Mouse (Mus musculus): ENCODE measurements around the gene Faim. TPM values are rescaled to one million over a fixed set of nuclear protein-coding genes. Genes with fewer than 3 reads are reported as not detected.

Gene Faim
- total and polyA plus RNA-seq, 3 experiments: 35.7 to 83.5 (median 52.4) TPM

- Histone ChIP-seq H3K9me3 (replicated peaks; ENCODE audit: low read length) (peaks cover 4% of the 10 kb centered on the region), H3K4me3 (replicated peaks in 1 of 3; ENCODE audit: low read depth in 2 of 3, low read length in 2 of 3, poor library complexity in 1 of 3) (no peak overlapping the region), H3K4me2 (ENCODE audit: insufficient read depth, low read depth, poor library complexity, severe bottlenecking) (no peak overlapping the region), H3K9ac (ENCODE audit: insufficient read depth, low read depth) (no peak overlapping the region), H3K27me3 (replicated peaks) (peaks cover 6% of the 10 kb centered on the region), H3K36me3 (replicated peaks in 1 of 2; ENCODE audit: control insufficient read depth in 1 of 2, insufficient read depth in 1 of 2, low read length in 1 of 2) (no peaks in the 10 kb centered on the region), H3K27ac (ENCODE audit: insufficient read depth, low read depth) (no peak overlapping the region), H3K79me2 (replicated peaks; ENCODE audit: control insufficient read depth, extremely low read depth, insufficient read depth, poor library complexity, severe bottlenecking) (no peaks in the 10 kb centered on the region), H3K4me1 (ENCODE audit: control insufficient read depth in 1 of 2, insufficient read depth in 2 of 2) (no peaks in the 10 kb centered on the region)
- in situ Hi-C loops (cut with MboI; ENCODE audit: low pct_ligation_motif_present, low pct_unique_long_range_greater_than_20kb, low sequenced_read_pairs) (loop anchor here (25.0 kb wide), 1 partner anchor 325 kb away; no protein-coding TSS in a partner anchor), dilution Hi-C loops (cut with MboI; ENCODE audit: extremely low pct_ligation_motif_present, extremely low pct_unique_long_range_greater_than_20kb, low sequenced_read_pairs) (no loop called here)
- DNase-seq (ENCODE audit: extremely low read depth): no peak
- TF ChIP-seq ZC3H11A (IDR thresholded peaks at IDR 0.05; ENCODE audit: low read depth, low read length) (no peak), ZNF384 (IDR thresholded peaks at IDR 0.05; ENCODE audit: low read depth, low read length) (no peak), SIN3A (IDR thresholded peaks at IDR 0.05; ENCODE audit: low read length) (no peak), TBP (conservative IDR thresholded peaks at IDR 0.05; ENCODE audit: low read depth, low read length) (no peak), USF2 (conservative IDR thresholded peaks at IDR 0.05; ENCODE audit: low read depth, low read length) (no peak), RCOR1 (conservative IDR thresholded peaks at IDR 0.05; ENCODE audit: low read depth, low read length) (no peak), POLR2A (IDR thresholded peaks at IDR 0.05; ENCODE audit: low read depth, low read length) (no peak), USF1 (IDR thresholded peaks at IDR 0.05; ENCODE audit: low read depth, low read length) (no peak), E2F4 (IDR thresholded peaks at IDR 0.05; ENCODE audit: insufficient replicate concordance, low read depth, low read length) (no peak), UBTF (IDR thresholded peaks at IDR 0.05; ENCODE audit: low read depth, low read length) (no peak), POLR2AphosphoS2 (IDR thresholded peaks at IDR 0.05; ENCODE audit: low read depth, low read length) (no peak), NELFE (IDR thresholded peaks at IDR 0.05; ENCODE audit: low read depth, low read length) (no peak), ETS1 (conservative IDR thresholded peaks at IDR 0.05; ENCODE audit: low read depth, low read length) (no peak), ELF1 (IDR thresholded peaks at IDR 0.05; ENCODE audit: low read depth, low read length) (no peak), MAX (IDR thresholded peaks at IDR 0.05; ENCODE audit: low read length) (no peak)
Observed at GRCm38 (mm10) chr9:98961591-98962477, 24.3 kb upstream of the Faim start.

- in situ Hi-C loops (cut with MboI; ENCODE audit: low pct_ligation_motif_present, low pct_unique_long_range_greater_than_20kb, low sequenced_read_pairs): loop anchor here (25.0 kb wide), 1 partner anchor 325 kb away; no protein-coding TSS in a partner anchor
- H3K27me3 ChIP-seq (replicated peaks): peaks cover 6% of the 10 kb centered on the region
- no peaks in the 10 kb centered on the region for H3K4me1 ChIP-seq (ENCODE audit: control insufficient read depth in 1 of 2, insufficient read depth in 2 of 2)
- no peaks in the 10 kb centered on the region for H3K36me3 ChIP-seq (replicated peaks in 1 of 2; ENCODE audit: control insufficient read depth in 1 of 2, insufficient read depth in 1 of 2, low read length in 1 of 2)
- no peaks in the 10 kb centered on the region for H3K9me3 ChIP-seq (replicated peaks; ENCODE audit: low read length)
- H3K4me2 ChIP-seq (ENCODE audit: insufficient read depth, low read depth, poor library complexity, severe bottlenecking): no peak overlapping the region
- H3K9ac ChIP-seq (ENCODE audit: insufficient read depth, low read depth): no peak overlapping the region
- no peaks in the 10 kb centered on the region for H3K79me2 ChIP-seq (replicated peaks; ENCODE audit: control insufficient read depth, extremely low read depth, insufficient read depth, poor library complexity, severe bottlenecking)
- no peak for DNase-seq (ENCODE audit: extremely low read depth)
- TF ChIP-seq ZNF384 (IDR thresholded peaks at IDR 0.05; ENCODE audit: low read depth, low read length) (no peak), BHLHE40 (IDR thresholded peaks at IDR 0.05; ENCODE audit: low read depth, low read length) (no peak), GABPA (IDR thresholded peaks at IDR 0.05; ENCODE audit: insufficient replicate concordance, low read depth, low read length) (no peak)
- dilution Hi-C loops (cut with MboI; ENCODE audit: extremely low pct_ligation_motif_present, extremely low pct_unique_long_range_greater_than_20kb, low sequenced_read_pairs): no loop called here
- no peak overlapping the region for H3K4me3 ChIP-seq (replicated peaks in 1 of 3; ENCODE audit: low read depth in 2 of 3, low read length in 2 of 3, poor library complexity in 1 of 3)
- H3K27ac ChIP-seq (ENCODE audit: insufficient read depth, low read depth): no peak overlapping the region
Observed at GRCm38 (mm10) chr9:98962478-98963142, 23.6 kb upstream of the Faim start.
